In genomic region chr4:68950556-68950955, GRCm38 (mm10) we compare ENCODE assay signal across 10 mouse cellular contexts. TPM values are rescaled to one million over a fixed set of nuclear protein-coding genes. Genes with fewer than 3 reads are reported as not detected.
DNase-seq lines count a peak whose midpoint lies in the region; ATAC-seq lines count a peak whose summit lies in the region.
"Had no signal": no experiment of that assay in that cellular context is flagged by ENCODE, and none has a peak within 500 bp of the region (broad histone marks: within the 10 kb centered on the region; RNA-seq: fewer than 3 reads in every experiment).

No protein-coding gene starts in this region.

- peaks cover 30% of the 10 kb centered on the region for H3K27me3 ChIP-seq in liver, embryonic 12.5 days (replicated peaks)
- H3K27me3 ChIP-seq in hindbrain, embryonic 15.5 days = no peaks in the 10 kb centered on the region

- H3K9me3 ChIP-seq in liver, embryonic 12.5 days (replicated peaks) = no peaks in the 10 kb centered on the region
- H3K9me3 ChIP-seq in hindbrain, embryonic 15.5 days = no peaks in the 10 kb centered on the region
- H3K9me3 ChIP-seq: neural tube, embryonic 12.5 days had no signal

- H3K4me2 ChIP-seq in liver, embryonic 12.5 days = no peak overlapping the region
- peak overlapping the region; percentile 49 for H3K4me2 ChIP-seq in hindbrain, embryonic 15.5 days

- no peaks in the 10 kb centered on the region for H3K4me1 ChIP-seq in liver, embryonic 12.5 days
- H3K4me1 ChIP-seq in hindbrain, embryonic 15.5 days (replicated peaks) = peaks cover 16% of the 10 kb centered on the region

- H3K27ac ChIP-seq in liver, embryonic 12.5 days = no peak overlapping the region
- H3K27ac ChIP-seq in hindbrain, embryonic 15.5 days (replicated peaks) = no peak overlapping the region
- H3K27ac ChIP-seq: neural tube, embryonic 12.5 days had no signal

- WGBS in liver, embryonic 12.5 days (ENCODE audit: insufficient replicate concordance) = 14% methylated on average over 2 of the region's 2 CpGs
- 0% methylated on average over 2 of the region's 2 CpGs for WGBS in hindbrain, embryonic 15.5 days

- H3K36me3 ChIP-seq in liver, embryonic 12.5 days = no peaks in the 10 kb centered on the region
- no peaks in the 10 kb centered on the region for H3K36me3 ChIP-seq in hindbrain, embryonic 15.5 days
- H3K36me3 ChIP-seq: neural tube, embryonic 12.5 days had no signal

- H3K4me3 ChIP-seq in liver, embryonic 12.5 days = no peak overlapping the region
- peak overlapping the region; percentile 17 for H3K4me3 ChIP-seq in hindbrain, embryonic 15.5 days
- H3K4me3 ChIP-seq: neural tube, embryonic 12.5 days had no signal

- ATAC-seq in liver, embryonic 12.5 days = no peak
- ATAC-seq in hindbrain, embryonic 15.5 days (ENCODE audit: low FRiP score, low read depth) = no peak

- no peak overlapping the region for H3K9ac ChIP-seq in liver, embryonic 12.5 days
- H3K9ac ChIP-seq in hindbrain, embryonic 15.5 days = no peak overlapping the region
- H3K9ac ChIP-seq: neural tube, embryonic 12.5 days had no signal

- peak; percentile 6 for DNase-seq in liver
- DNase-seq in cerebellum, postnatal 14 days = peak; percentile 97 to 98
- DNase-seq in mesoderm, embryonic 11.5 days (ENCODE audit: low read depth, low spot score) = peak; percentile 79
- no peak for DNase-seq in c-Kit-positive CD71-positive TER-119-positive erythroid progenitor cells, embryonic 14.5 days (ENCODE audit: low spot score)
- DNase-seq in T-cell, adult 2 months (ENCODE audit: low spot score) = no peak
- DNase-seq in gastrocnemius, postnatal 4 days (ENCODE audit: low spot score in 2 of 2) = no peak

RNA-seq across cellular contexts. Expression of gene Brinp1, which starts 3.6 kb away (rescaled TPM):
- polyA plus RNA-seq in liver, embryonic 12.5 days (2016; fragmentation: Nextera tagmentation; extraction: Ambion mirVana) = 1.8 and 2.2 TPM in 2 replicates
- 76.7 and 81.2 TPM in 2 replicates for polyA plus RNA-seq in hindbrain, embryonic 15.5 days (2015; fragmentation: Nextera tagmentation; extraction: Ambion mirVana)
- total RNA-seq in gastrocnemius, postnatal 4 days (2021) = under 1 TPM; 0.49 to 0.74 TPM
- total RNA-seq: hematopoietic stem cell, adult 5-6 weeks had no signal

Comparison
In these comparisons a context has a peak if more than half of its experiments do, and no peak if none do; other contexts are left out.
1. DNase-seq: peak in liver (single experiment), cerebellum, postnatal 14 days (2 of 2) and mesoderm, embryonic 11.5 days (single experiment); none in c-Kit-positive CD71-positive TER-119-positive erythroid progenitor cells, embryonic 14.5 days (single experiment), T-cell, adult 2 months (single experiment) and gastrocnemius, postnatal 4 days (0 of 2).
2. RNA of gene Brinp1, which starts 3.6 kb away (polyA plus RNA-seq): 76.7 to 81.2 TPM in hindbrain, embryonic 15.5 days; 1.8 to 2.2 TPM in liver, embryonic 12.5 days; every median in the first group is over 10 times any median in the second.